Mouse (Mus musculus) liver, adult 2 months (tissue): Measurements from ENCODE around the gene Ermp1.

Experiments
- CTCF ChIP-seq: fragments of 200-500 bp; IDR thresholded peaks from 2 replicates; pipeline ENCODE4 v1.5.1; 2011; ENCODE audit warnings: low read depth, low read length, control low read depth
- POLR2A ChIP-seq: fragments of 200-500 bp; IDR thresholded peaks from 2 replicates; pipeline ENCODE4 v1.6.1; 2011; ENCODE audit warnings: low read length, control low read depth; ENCODE audit not compliant: insufficient read depth; ENCODE audit errors: extremely low read depth

DNA sequence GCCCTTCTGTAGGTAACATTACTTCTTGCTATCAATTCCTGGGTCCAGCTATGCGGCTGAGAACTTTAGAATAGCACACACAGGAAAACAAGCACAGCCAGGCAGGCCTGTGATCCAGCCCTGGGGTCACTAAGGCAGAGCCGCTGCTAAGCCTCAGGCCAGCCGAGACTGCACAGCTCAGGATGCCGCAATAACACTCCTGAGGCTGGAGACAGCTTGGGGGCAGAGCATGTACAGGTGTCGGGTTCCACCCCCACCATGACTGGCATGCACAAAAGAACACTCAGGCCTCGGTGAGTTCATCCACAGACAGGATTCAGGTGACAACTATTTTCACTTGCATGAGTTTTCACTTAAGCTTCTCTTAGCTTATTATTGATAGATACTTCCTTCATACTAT, 6.0 kb downstream of the Ermp1 start:
- TF ChIP-seq POLR2A, result no peak
- no peak for TF ChIP-seq CTCF
